ENCODE assay signal across 8 mouse cellular contexts in genomic region chr6:119482958-119483600, GRCm38 (mm10). TPM values are rescaled to one million over a fixed set of nuclear protein-coding genes. Genes with fewer than 3 reads are reported as not detected.
A peak's percentile ranks its signal among the peaks of the same experiment; 100 is the strongest.
DNase-seq lines count a peak whose midpoint lies in the region; ATAC-seq lines count a peak whose summit lies in the region.

No protein-coding gene starts in this region.

- H3K27me3 ChIP-seq in erythroblast, embryonic 14.5 days (ENCODE audit: control insufficient read depth), result no peaks in the 10 kb centered on the region
- H3K27me3 ChIP-seq in embryonic facial prominence, embryonic 15.5 days, result no peaks in the 10 kb centered on the region
- no peaks in the 10 kb centered on the region for H3K27me3 ChIP-seq in hindbrain, embryonic 10.5 days (ENCODE audit: insufficient read depth, poor library complexity, severe bottlenecking)
- no peaks in the 10 kb centered on the region for H3K27me3 ChIP-seq in stomach, embryonic 16.5 days (ENCODE audit: control insufficient read depth, insufficient read depth, low read length)

- 46% methylated on average over 16 of the region's 16 CpGs for WGBS in embryonic facial prominence, embryonic 15.5 days
- 41% methylated on average over 16 of the region's 16 CpGs for WGBS in hindbrain, embryonic 10.5 days
- 40% methylated on average over 16 of the region's 16 CpGs for WGBS in stomach, embryonic 16.5 days

- no peaks in the 10 kb centered on the region for H3K9me3 ChIP-seq in erythroblast, embryonic 14.5 days (ENCODE audit: control insufficient read depth, low read length)
- no peaks in the 10 kb centered on the region for H3K9me3 ChIP-seq in embryonic facial prominence, embryonic 15.5 days (replicated peaks)
- no peaks in the 10 kb centered on the region for H3K9me3 ChIP-seq in hindbrain, embryonic 10.5 days
- no peaks in the 10 kb centered on the region for H3K9me3 ChIP-seq in stomach, embryonic 16.5 days (replicated peaks; ENCODE audit: control insufficient read depth, low read length)

- peaks cover 47% of the 10 kb centered on the region for H3K4me1 ChIP-seq in erythroblast, embryonic 14.5 days (ENCODE audit: control insufficient read depth)
- peaks cover 38% of the 10 kb centered on the region for H3K4me1 ChIP-seq in embryonic facial prominence, embryonic 15.5 days
- peaks cover 63% of the 10 kb centered on the region for H3K4me1 ChIP-seq in hindbrain, embryonic 10.5 days (replicated peaks)
- H3K4me1 ChIP-seq in stomach, embryonic 16.5 days (ENCODE audit: control insufficient read depth, insufficient read depth, low read length), result peaks cover 29% of the 10 kb centered on the region

- no peak for ATAC-seq in erythroblast, adult 5-6 weeks (replicated peaks; ENCODE audit: low FRiP score, poor library complexity, severe bottlenecking)
- ATAC-seq in embryonic facial prominence, embryonic 15.5 days (ENCODE audit: insufficient number of reproducible peaks, low FRiP score, low TSS enrichment, low read depth), result no peak
- no peak for ATAC-seq in stomach, embryonic 16.5 days (ENCODE audit: insufficient read depth, low FRiP score)

- intact Hi-C loops in left cerebral cortex, postnatal 14 days (cut with DNase I), result loop anchor here (10.0 kb wide), 3 partner anchors 312 to 812 kb away; partner anchors contain the start of genes B4galnt3 and D330020A13Rik

- DNase-seq in adrenal gland, adult 18-20 months (ENCODE audit: low spot score in 2 of 2), result peak; percentile 46 to 51
- peak; percentile 72 for DNase-seq in hindbrain, embryonic 10.5 days (ENCODE audit: low spot score)
- peak; percentile 40 to 50 for DNase-seq in left cerebral cortex, postnatal 14 days (ENCODE audit: low spot score in 2 of 2)
- peak; percentile 71 for DNase-seq in lung, postnatal 4 days

- H3K4me2 ChIP-seq in embryonic facial prominence, embryonic 15.5 days (replicated peaks), result peak overlapping the region; percentile 34
- peak overlapping the region; percentile 58 for H3K4me2 ChIP-seq in stomach, embryonic 16.5 days (ENCODE audit: low read depth, low read length)

- H3K27ac ChIP-seq in embryonic facial prominence, embryonic 15.5 days (replicated peaks), result no peak overlapping the region
- H3K27ac ChIP-seq in hindbrain, embryonic 10.5 days, result peak overlapping the region; percentile 71
- H3K27ac ChIP-seq in stomach, embryonic 16.5 days (ENCODE audit: low read length), result peak overlapping the region; percentile 55

- peak overlapping the region; percentile 51 for H3K4me3 ChIP-seq in erythroblast, embryonic 14.5 days (replicated peaks)
- H3K4me3 ChIP-seq in embryonic facial prominence, embryonic 15.5 days (replicated peaks), result peak overlapping the region; percentile 15; the same call in 1 of the 2 replicates
- H3K4me3 ChIP-seq in hindbrain, embryonic 10.5 days, result peak overlapping the region; percentile 86
- peak overlapping the region; percentile 32 for H3K4me3 ChIP-seq in stomach, embryonic 16.5 days (replicated peaks; ENCODE audit: low read length)

- H3K36me3 ChIP-seq in erythroblast, embryonic 14.5 days (ENCODE audit: control insufficient read depth), result peaks cover 27% of the 10 kb centered on the region
- H3K36me3 ChIP-seq in embryonic facial prominence, embryonic 15.5 days, result no peaks in the 10 kb centered on the region; the same call in 1 of the 2 replicates
- peaks cover 38% of the 10 kb centered on the region for H3K36me3 ChIP-seq in hindbrain, embryonic 10.5 days
- H3K36me3 ChIP-seq in stomach, embryonic 16.5 days (ENCODE audit: control insufficient read depth, insufficient read depth, low read length), result no peaks in the 10 kb centered on the region

- no peak overlapping the region for H3K9ac ChIP-seq in embryonic facial prominence, embryonic 15.5 days
- H3K9ac ChIP-seq in stomach, embryonic 16.5 days (ENCODE audit: low read length), result peak overlapping the region; percentile 49

RNA-seq across cellular contexts. Expression of gene Fbxl14, which starts 3.6 kb away (rescaled TPM):
- 1.0 TPM in 2 replicates for polyA plus RNA-seq in erythroblast, embryonic 14.5 days (2012)
- 9.2 and 12.5 TPM in 2 replicates for total RNA-seq in erythroblast, adult 5-6 weeks (2015; ENCODE audit: low replicate concordance)
- 10.5 and 12.0 TPM in 2 replicates for total RNA-seq in erythroblast, adult 5-6 weeks (2017; ENCODE audit: low replicate concordance)
- total RNA-seq in adrenal gland, adult 18-20 months (2021), result 10 to 100 TPM; 31.7 to 34.1 TPM
- polyA plus RNA-seq in embryonic facial prominence, embryonic 15.5 days (2015; fragmentation: Nextera tagmentation; extraction: Ambion mirVana), result 4.3 TPM in 2 replicates
- polyA plus RNA-seq in hindbrain, embryonic 10.5 days (2016; fragmentation: Nextera tagmentation; extraction: Ambion mirVana), result 3.1 and 3.4 TPM in 2 replicates
- total RNA-seq in left cerebral cortex, postnatal 14 days (2021), result 10 to 100 TPM; 25.3 to 26.8 TPM
- 3.9 and 4.3 TPM in 2 replicates for polyA plus RNA-seq in stomach, embryonic 16.5 days (2015; fragmentation: Nextera tagmentation; extraction: Ambion mirVana)

Comparison
In these comparisons a context has a peak if more than half of its experiments do, and no peak if none do; other contexts are left out.
1. H3K4me3 ChIP-seq: peak in every context shown above with its lines; median percentile 86 in hindbrain, embryonic 10.5 days; 51 in erythroblast, embryonic 14.5 days; 32 in stomach, embryonic 16.5 days; 15 in embryonic facial prominence, embryonic 15.5 days.